Mouse (Mus musculus) liver, embryonic 12.5 days (tissue): ENCODE results near the gene Elp4. TPM values are rescaled to one million over a fixed set of nuclear protein-coding genes. Genes with fewer than 3 reads are reported as not detected.

Experiments used
- ATAC-seq: fragments of 200-750 bp; cut with Nextera tagmentation; 2 replicates; pipeline ENCODE4 v1.8.0; 2017; ENCODE audit warnings: moderate number of reproducible peaks, mild to moderate bottlenecking, moderate library complexity
- H3K27ac ChIP-seq: fragments of 300-500 bp; sonication (generic); 2 replicates; pipeline ENCODE4 v1.5.1; 2016; ENCODE audit warnings: mild to moderate bottlenecking
- H3K27me3 ChIP-seq: fragments of 300-500 bp; sonication (generic); replicated peaks from 2 replicates; pipeline ENCODE4 v1.6.1; 2016; ENCODE audit warnings: mild to moderate bottlenecking, moderate library complexity
- H3K36me3 ChIP-seq: fragments of 300-500 bp; sonication (generic); 2 replicates; pipeline ENCODE4 v1.6.1; 2016; ENCODE audit warnings: mild to moderate bottlenecking, moderate library complexity
- H3K4me1 ChIP-seq: fragments of 300-500 bp; sonication (generic); 2 replicates; pipeline ENCODE4 v1.6.1; 2016
- H3K4me2 ChIP-seq: fragments of 300-500 bp; sonication (generic); 2 replicates; pipeline ENCODE4 v1.6.1; 2016; ENCODE audit warnings: mild to moderate bottlenecking, moderate library complexity
- H3K4me3 ChIP-seq: fragments of 300-500 bp; sonication (generic); 2 replicates; pipeline ENCODE4 v1.5.1; 2016; ENCODE audit warnings: mild to moderate bottlenecking, moderate library complexity
- H3K9ac ChIP-seq: fragments of 300-500 bp; sonication (generic); 2 replicates; pipeline ENCODE4 v1.6.1; 2016; ENCODE audit warnings: mild to moderate bottlenecking, moderate library complexity
- H3K9me3 ChIP-seq: fragments of 300-500 bp; sonication (generic); replicated peaks from 2 replicates; pipeline ENCODE4 v1.6.1; 2016; ENCODE audit warnings: mild to moderate bottlenecking, moderate library complexity
- WGBS: fragments of 180-500 bp; shearing (Covaris S2); methylation state at CpG from one replicate; pipeline ENCODE4 v1.1.7; 2016; ENCODE audit not compliant: insufficient replicate concordance; 5-methylcytosine and 5-hydroxymethylcytosine counted together
- polyA plus RNA-seq: library from polyadenylated mRNA; unstranded; fragments of >200 nt; fragmentation: Nextera tagmentation; extraction: Ambion mirVana; gene quantifications from 2 replicates; pipeline ENCODE4 v1.2.1, GENCODE M21; 2016

The Elp4 gene
- polyA plus RNA-seq, 1 experiment from 2014 or later: 24.8 TPM

- ATAC-seq: no peak
- Histone ChIP-seq H3K27ac (no peak overlapping the region), H3K4me1 (no peaks in the 10 kb centered on the region), H3K9ac (no peak overlapping the region), H3K36me3 (no peaks in the 10 kb centered on the region), H3K4me3 (no peak overlapping the region), H3K4me2 (no peak overlapping the region), H3K9me3 (no peaks in the 10 kb centered on the region), H3K27me3 (no peaks in the 10 kb centered on the region)
- 63% methylated on average over 6 of the region's 6 CpGs for WGBS
Measured at GRCm38 (mm10) chr2:105779320-105779891, 125.0 kb downstream of the Elp4 start.

- WGBS: 68% methylated on average over 3 of the region's 3 CpGs
- Histone ChIP-seq H3K4me2 (no peak overlapping the region), H3K9me3 (no peaks in the 10 kb centered on the region), H3K4me3 (no peak overlapping the region), H3K4me1 (peaks cover 29% of the 10 kb centered on the region), H3K27me3 (no peaks in the 10 kb centered on the region), H3K27ac (no peak overlapping the region), H3K9ac (no peak overlapping the region), H3K36me3 (peaks cover 8% of the 10 kb centered on the region; the same call in 1 of the 2 replicates)
- ATAC-seq: peak; percentile 54
Measured at GRCm38 (mm10) chr2:105771314-105771713, 133.1 kb downstream of the Elp4 start.

GRCm38 (mm10) chr2:105769747-105770328 lies 134.5 kb downstream of the Elp4 start:
- Histone ChIP-seq H3K4me2 (0 out of 2 replicates have a peak overlapping the region, but pooled peaks have one; percentile 14), H3K36me3 (peaks cover 8% of the 10 kb centered on the region; the same call in 1 of the 2 replicates), H3K4me3 (no peak overlapping the region), H3K27ac (peak overlapping the region; percentile 65; the same call in 1 of the 2 replicates), H3K9me3 (no peaks in the 10 kb centered on the region), H3K27me3 (no peaks in the 10 kb centered on the region), H3K9ac (no peak overlapping the region), H3K4me1 (peaks cover 29% of the 10 kb centered on the region)
- 34% methylated on average over 4 of the region's 4 CpGs for WGBS
- peak; percentile 93 for ATAC-seq

GRCm38 (mm10) chr2:105753512-105753911 lies 150.9 kb downstream of the Elp4 start:
- H3K27me3 ChIP-seq: no peaks in the 10 kb centered on the region
- H3K4me1 ChIP-seq: no peaks in the 10 kb centered on the region
- H3K36me3 ChIP-seq: no peaks in the 10 kb centered on the region
- no peak overlapping the region for H3K9ac ChIP-seq
- H3K27ac ChIP-seq: no peak overlapping the region
- no peak overlapping the region for H3K4me3 ChIP-seq
- 52% methylated on average over 1 of the region's 1 CpGs for WGBS
- no peak for ATAC-seq
- no peak overlapping the region for H3K4me2 ChIP-seq
- no peaks in the 10 kb centered on the region for H3K9me3 ChIP-seq

GRCm38 (mm10) chr2:105749111-105749510 lies 155.3 kb downstream of the Elp4 start:
- Histone ChIP-seq H3K27ac (no peak overlapping the region), H3K9ac (no peak overlapping the region), H3K4me3 (no peak overlapping the region), H3K36me3 (no peaks in the 10 kb centered on the region), H3K4me2 (no peak overlapping the region), H3K27me3 (no peaks in the 10 kb centered on the region), H3K9me3 (no peaks in the 10 kb centered on the region), H3K4me1 (no peaks in the 10 kb centered on the region)
- ATAC-seq: no peak
- WGBS: 82% methylated on average over 5 of the region's 5 CpGs

GRCm38 (mm10) chr2:105746896-105747295 lies 157.5 kb downstream of the Elp4 start:
- H3K9me3 ChIP-seq: no peaks in the 10 kb centered on the region
- no peak for ATAC-seq
- H3K27me3 ChIP-seq: no peaks in the 10 kb centered on the region
- no peak overlapping the region for H3K4me3 ChIP-seq
- H3K4me1 ChIP-seq: no peaks in the 10 kb centered on the region
- H3K4me2 ChIP-seq: no peak overlapping the region
- H3K27ac ChIP-seq: no peak overlapping the region
- no peak overlapping the region for H3K9ac ChIP-seq
- 66% methylated on average over 7 of the region's 7 CpGs for WGBS
- H3K36me3 ChIP-seq: no peaks in the 10 kb centered on the region

GRCm38 (mm10) chr2:105736166-105736565 lies 168.2 kb downstream of the Elp4 start:
- Histone ChIP-seq H3K27me3 (no peaks in the 10 kb centered on the region), H3K9me3 (no peaks in the 10 kb centered on the region), H3K4me3 (no peak overlapping the region), H3K27ac (no peak overlapping the region), H3K9ac (no peak overlapping the region), H3K4me1 (no peaks in the 10 kb centered on the region), H3K4me2 (no peak overlapping the region), H3K36me3 (no peaks in the 10 kb centered on the region)
- no peak for ATAC-seq

GRCm38 (mm10) chr2:105730704-105731103 lies 173.7 kb downstream of the Elp4 start:
- H3K27me3 ChIP-seq: no peaks in the 10 kb centered on the region
- H3K9me3 ChIP-seq: no peaks in the 10 kb centered on the region
- ATAC-seq: no peak
- no peaks in the 10 kb centered on the region for H3K36me3 ChIP-seq
- no peak overlapping the region for H3K4me2 ChIP-seq
- no peaks in the 10 kb centered on the region for H3K4me1 ChIP-seq
- no peak overlapping the region for H3K27ac ChIP-seq
- no peak overlapping the region for H3K4me3 ChIP-seq
- 88% methylated on average over 3 of the region's 3 CpGs for WGBS
- H3K9ac ChIP-seq: no peak overlapping the region

GRCm38 (mm10) chr2:105726657-105727056 lies 177.7 kb downstream of the Elp4 start:
- H3K27me3 ChIP-seq: no peaks in the 10 kb centered on the region
- WGBS: 78% methylated on average over 9 of the region's 9 CpGs
- no peak for ATAC-seq

GRCm38 (mm10) chr2:105715409-105716115 lies 188.8 kb downstream of the Elp4 start:
- ATAC-seq: no peak
- 86% methylated on average over 8 of the region's 8 CpGs for WGBS
- H3K4me1 ChIP-seq: no peaks in the 10 kb centered on the region

More at GRCm38 (mm10) chr2:105726657-105727056, 177.7 kb downstream of the Elp4 start:
- Histone ChIP-seq H3K9me3 (no peaks in the 10 kb centered on the region), H3K9ac (no peak overlapping the region), H3K4me2 (no peak overlapping the region), H3K4me3 (no peak overlapping the region), H3K27ac (no peak overlapping the region), H3K4me1 (no peaks in the 10 kb centered on the region), H3K36me3 (no peaks in the 10 kb centered on the region)

GRCm38 (mm10) chr2:105710511-105710910 lies 193.9 kb downstream of the Elp4 start:
- no peak for ATAC-seq
- Histone ChIP-seq H3K9ac (no peak overlapping the region), H3K9me3 (no peaks in the 10 kb centered on the region), H3K4me1 (no peaks in the 10 kb centered on the region), H3K4me3 (no peak overlapping the region), H3K4me2 (no peak overlapping the region), H3K27me3 (no peaks in the 10 kb centered on the region), H3K36me3 (no peaks in the 10 kb centered on the region), H3K27ac (no peak overlapping the region)
- 82% methylated on average over 3 of the region's 3 CpGs for WGBS

More at GRCm38 (mm10) chr2:105715409-105716115, 188.8 kb downstream of the Elp4 start:
- Histone ChIP-seq H3K4me2 (no peak overlapping the region), H3K27ac (no peak overlapping the region), H3K4me3 (no peak overlapping the region), H3K9me3 (no peaks in the 10 kb centered on the region), H3K27me3 (no peaks in the 10 kb centered on the region), H3K9ac (no peak overlapping the region), H3K36me3 (no peaks in the 10 kb centered on the region)

- WGBS: 89% methylated on average over 3 of the region's 3 CpGs
- H3K4me1 ChIP-seq: no peaks in the 10 kb centered on the region
Measured at GRCm38 (mm10) chr2:105709126-105709525, 195.2 kb downstream of the Elp4 start.

More at GRCm38 (mm10) chr2:105709126-105709525, 195.2 kb downstream of the Elp4 start:
- Histone ChIP-seq H3K9me3 (no peaks in the 10 kb centered on the region), H3K27me3 (no peaks in the 10 kb centered on the region), H3K4me2 (no peak overlapping the region), H3K27ac (no peak overlapping the region), H3K36me3 (no peaks in the 10 kb centered on the region), H3K9ac (no peak overlapping the region), H3K4me3 (no peak overlapping the region)
- no peak for ATAC-seq
